Mouse (Mus musculus): ENCODE measurements around the gene Echdc3. TPM values are rescaled to one million over a fixed set of nuclear protein-coding genes. Genes with fewer than 3 reads are reported as not detected.
A peak's percentile ranks its signal among the peaks of the same experiment; 100 is the strongest.

The Echdc3 gene
- under 1 TPM; 0.67 to 0.97 TPM for total RNA-seq (2021)
- long read RNA-seq, experiment 1, result 0 reads
- long read RNA-seq, experiment 2, partial matches to known transcripts, result 1 of 2 reads
- long read RNA-seq, experiment 2, other reads (novel, unspliced or antisense), result 0 of 2 reads

DNA sequence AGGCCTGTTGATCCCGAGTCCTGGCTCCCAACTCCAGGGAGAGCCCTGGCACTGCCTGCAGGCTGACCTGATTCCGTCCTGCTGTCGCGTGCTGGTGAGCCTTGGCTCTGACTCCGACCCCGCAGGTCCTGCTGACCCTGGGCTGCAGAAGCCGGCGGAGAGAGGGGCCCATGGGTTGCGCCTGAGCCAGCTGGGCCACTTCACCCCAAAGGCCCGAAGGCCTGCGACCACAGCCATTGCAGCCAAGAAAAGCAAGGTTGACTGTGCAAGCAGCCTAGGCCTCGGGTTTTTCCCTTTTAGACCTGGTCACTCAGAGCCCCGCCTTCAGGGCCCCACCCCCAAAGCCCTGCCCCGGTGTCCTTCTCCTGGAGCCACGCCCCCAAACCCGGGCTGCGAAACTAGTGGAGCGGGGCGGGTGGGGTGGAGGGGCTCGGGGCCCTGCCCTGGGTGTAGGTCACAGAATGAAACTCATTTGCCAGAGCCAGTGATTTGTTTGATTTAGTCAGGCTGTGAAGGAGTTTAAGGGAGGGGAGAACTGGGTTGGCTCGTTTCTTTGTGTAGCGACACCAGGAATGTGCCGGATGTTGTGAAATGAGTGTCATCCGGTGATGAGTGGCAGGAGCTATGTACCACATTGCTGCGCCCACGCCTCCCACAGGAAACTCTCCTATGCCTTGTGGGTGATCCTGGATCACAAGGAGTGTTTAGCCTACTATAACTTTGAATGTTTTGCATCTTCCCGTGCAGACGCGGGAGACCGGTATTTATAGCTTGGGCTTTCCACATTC, at the start of gene Echdc3:
Gene Echdc3 (minus strand): TSS at position 310 of the 788 bp plus-strand sequence.
- peak; percentile 61 to 66 for DNase-seq (ENCODE audit: low spot score in 2 of 2)

DNA sequence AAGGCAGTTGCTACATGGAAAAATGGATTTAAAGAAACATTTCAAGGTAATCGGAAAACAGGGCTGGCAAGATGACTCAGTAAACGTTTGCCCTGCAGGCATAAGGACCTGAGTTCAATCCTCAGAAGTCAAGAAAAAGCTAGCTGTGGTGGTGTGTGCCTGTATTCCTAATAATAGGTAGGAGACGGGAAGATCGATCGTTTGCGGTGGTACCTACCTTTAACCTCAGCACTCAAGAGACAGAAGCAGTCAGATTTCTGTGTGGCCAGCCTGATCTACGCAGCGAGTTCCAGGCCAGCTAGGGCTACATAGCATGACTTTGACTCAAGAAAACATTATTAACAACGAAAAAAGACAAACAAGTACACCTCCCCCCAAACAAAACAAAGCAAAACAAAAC, 48.9 kb upstream of the Echdc3 start:
- DNase-seq (ENCODE audit: low spot score in 2 of 2), result no peak

DNA sequence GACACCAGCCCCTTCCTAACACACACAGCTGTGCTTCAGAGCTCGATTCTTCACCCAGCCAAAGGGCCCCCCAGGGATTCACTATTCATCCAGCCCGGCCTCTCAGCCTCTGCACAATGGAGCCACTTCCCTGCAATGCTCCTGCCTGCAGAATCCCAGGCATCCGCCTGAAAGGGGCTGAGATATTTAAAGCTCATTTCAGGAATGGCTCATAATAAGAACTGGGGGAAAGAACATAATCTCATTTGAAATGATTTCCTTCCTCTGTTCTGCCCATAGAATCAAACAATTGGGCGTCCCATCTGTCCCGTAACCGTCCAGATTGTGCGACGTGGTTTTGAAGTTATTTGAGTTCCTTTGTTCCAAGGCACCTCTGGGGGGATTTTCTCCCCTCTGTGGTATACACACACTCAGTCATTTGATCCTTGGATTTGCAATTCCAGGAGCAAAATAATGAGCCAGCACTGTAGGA, 48.4 kb upstream of the Echdc3 start:
- peak in 1 of 2 experiments; percentile 22 for DNase-seq (ENCODE audit: low spot score in 2 of 2)

DNA sequence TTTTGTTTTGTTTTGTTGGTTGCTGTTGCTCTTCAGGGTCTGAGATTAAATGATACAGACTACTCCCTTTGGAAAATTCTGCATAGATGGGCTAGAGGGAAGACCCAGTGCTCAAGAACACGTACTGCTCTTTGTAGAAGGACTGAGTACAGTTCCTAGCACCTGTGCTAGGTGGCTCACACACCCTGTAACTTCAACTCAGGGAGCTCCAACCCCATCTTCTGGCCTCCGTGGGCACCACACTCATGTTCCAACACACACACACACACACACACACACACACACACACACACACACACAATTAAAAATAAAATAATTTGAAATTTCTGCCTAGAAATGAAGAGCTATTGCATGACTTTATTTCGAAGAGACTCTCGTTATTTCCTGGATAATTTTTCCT, 47.8 kb upstream of the Echdc3 start:
- DNase-seq (ENCODE audit: low spot score in 2 of 2), result no peak

DNA sequence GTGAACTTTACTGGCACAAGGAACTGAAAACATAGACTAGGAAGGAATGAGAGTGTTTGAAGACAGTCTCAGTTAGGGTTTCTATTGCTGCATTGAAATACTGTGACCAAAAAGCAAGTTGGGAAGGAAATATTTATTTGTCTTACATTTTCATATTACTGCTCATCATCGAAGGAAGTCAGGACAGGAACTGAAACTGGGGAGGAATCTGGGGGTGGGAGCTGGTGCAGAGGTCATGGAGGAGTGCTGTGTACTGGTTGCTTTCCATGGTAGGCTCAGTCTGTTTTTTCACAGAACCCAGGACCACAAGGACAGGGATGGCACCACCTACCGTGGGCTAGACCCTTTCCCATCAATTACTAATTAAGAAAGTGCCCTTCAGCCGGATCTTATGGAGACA, 46.3 kb upstream of the Echdc3 start:
- no peak for DNase-seq (ENCODE audit: low spot score in 2 of 2)

DNA sequence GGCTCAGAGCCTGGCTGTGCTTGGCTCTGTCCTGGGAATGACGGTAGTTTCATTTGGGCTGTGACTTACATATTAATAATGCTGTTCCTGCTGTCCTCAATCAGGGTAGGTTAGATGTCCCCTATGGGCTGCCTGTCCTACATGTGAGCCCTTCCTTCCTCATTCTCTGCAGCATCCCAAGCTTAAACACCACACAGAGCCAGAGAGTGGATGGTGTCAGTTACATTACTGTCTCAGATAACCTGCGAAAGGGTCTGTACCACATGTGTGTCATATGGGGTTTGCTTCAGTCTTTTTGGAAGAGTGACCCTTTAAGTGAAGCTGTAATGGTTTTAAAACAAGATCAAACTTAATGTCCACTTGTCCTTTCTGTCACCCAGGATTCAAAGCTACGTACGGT, 45.2 kb upstream of the Echdc3 start:
- DNase-seq (ENCODE audit: low spot score in 2 of 2), result no peak

DNA sequence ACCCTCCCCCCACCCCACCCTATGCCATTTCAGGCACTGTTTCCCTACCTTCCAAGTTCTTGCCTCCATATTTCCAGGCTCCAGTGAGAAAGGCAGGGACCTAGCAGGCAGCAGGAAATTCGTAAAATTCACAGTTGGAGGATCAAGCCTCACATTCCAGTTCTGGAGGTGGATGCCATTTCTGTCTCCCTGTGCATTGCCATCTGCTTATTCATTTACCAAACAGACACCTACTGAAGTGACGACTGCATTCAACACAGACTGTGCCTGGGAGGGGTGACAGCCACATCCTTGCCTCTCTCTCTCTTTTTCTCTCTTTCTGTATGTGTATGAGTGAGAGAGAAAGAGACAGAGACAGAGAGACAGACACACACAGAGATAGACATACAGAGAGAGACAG, 44.3 kb upstream of the Echdc3 start:
- peak; percentile 36 to 83 for DNase-seq (ENCODE audit: low spot score in 2 of 2)

DNA sequence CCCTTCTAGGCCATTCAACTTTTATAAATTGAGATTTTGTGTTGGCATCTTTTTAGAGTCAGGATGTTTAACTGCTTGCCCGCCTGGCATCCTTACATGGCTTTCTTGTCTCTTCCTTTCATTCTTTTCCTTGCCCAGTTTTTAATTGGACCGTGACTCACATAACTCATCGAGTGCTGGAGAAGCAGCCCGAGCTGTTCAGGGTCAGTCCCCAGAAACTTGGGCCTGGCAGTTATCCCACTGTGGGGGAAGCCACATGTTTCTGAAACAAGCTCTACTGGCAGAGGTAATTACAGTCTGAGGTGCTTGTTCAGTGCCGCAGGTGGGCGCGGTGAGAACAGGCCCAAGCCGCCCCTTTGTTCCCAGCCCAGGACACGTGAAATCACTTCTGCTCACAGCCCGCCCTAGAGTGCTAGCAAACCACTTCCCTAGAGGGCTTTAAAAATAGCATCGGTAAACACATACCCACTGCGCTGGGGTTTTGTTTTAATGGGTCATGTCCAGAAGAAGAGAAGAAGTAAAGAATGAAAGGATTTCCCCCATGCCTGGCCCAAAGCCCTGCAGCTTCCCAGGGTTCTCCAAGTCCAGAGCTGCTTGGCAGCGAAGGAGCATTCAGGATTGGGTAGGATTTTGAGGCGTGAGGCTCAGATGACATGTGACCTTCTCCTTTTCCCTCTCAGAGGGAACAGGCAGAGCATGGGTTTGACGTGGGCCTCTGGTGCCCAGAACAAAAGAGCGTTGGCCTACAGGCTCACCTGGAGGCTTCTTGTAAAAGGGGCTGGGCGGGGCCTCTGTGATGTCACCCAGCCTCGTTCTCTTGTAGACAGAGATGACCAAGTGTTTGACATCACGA, 43.4 kb upstream of the Echdc3 start:
- DNase-seq (ENCODE audit: low spot score in 2 of 2), result peak; percentile 53 to 79

DNA sequence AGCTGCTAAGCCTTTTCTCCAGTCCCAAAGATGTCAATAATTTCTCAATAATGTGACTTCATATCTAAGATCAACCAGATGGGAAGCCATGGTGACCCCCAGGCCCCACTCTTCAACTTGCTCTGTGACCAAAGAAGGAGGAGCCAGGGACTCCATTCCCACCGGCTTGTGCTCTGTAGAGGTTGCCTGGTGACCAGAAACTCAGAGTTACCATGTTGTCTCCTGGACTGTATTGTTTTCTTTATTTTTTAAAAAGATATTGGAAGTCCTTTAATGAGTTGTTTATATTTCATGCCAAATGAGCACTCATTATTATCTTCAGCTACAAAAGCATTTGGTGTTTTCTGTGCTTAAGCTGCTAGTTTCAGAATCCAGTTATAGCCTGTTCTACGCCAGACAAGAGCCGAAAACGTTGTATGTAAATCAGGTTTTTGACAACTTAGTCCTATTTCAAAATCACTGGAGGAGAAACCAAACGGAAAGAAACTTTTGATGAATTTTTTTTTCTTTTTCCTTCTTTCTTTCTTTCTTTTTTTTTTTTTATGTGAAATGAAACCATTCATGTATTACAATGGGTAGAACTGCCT, 42.7 kb upstream of the Echdc3 start:
- DNase-seq (ENCODE audit: low spot score in 2 of 2), result peak in 1 of 2 experiments; percentile 29

DNA sequence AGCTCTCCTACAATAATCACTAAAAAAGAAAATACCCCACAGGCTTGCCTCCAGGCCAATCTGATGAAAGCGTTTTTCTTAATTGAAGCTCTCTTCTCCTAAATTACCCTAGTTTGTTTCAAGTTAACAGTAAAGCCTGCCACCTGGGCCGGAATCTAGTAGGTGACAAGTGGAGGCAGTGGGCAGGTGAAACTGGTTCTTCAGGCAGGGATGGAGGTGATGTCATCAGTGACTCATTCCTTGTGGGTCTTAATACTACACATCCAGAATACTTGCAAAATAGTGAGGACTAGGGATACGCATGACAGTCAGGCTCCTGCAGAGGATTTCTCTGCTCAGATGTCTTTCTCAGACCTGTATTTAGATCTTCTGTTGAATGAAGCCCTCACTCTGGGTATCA, 39.7 kb upstream of the Echdc3 start:
- no peak for DNase-seq (ENCODE audit: low spot score in 2 of 2)

DNA sequence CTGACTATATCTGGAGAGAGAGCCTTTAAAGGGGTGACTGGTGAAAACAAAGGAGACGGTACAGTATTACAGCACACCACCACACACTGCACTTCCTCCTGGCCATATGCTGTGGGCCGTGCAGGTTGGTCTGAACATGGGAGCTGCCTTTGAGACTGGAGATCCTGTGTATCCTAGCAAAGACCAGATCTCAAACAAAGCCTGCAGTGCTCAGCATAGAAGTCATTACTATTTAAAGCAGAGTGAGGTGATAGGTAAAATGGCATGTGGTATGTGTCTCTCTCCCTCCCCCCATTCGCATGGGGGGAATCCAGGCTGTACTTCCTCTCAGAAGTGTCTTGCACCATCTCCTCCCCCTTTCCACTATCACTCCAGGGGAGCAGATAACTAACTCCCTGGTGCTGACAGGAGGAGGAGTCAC, 38.3 kb upstream of the Echdc3 start:
- DNase-seq (ENCODE audit: low spot score in 2 of 2), result no peak

DNA sequence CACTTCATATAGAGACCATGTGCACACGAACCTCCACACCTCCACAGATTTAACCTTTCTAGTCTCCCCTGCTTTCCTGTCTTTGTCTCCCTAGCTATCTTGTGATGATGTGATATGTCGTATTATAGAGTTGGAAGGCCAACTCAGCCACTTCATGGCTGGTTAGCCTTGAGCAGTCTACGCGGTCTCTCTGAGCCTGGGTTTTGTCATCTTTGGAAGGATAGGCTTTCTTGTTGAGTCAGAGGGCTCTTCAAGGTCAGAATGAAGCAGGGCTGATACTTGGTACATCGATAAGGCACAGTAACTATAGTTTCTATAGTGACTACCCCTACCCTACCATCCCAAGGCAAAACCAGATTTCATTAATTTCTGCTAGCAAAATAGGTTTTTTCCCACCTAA, 28.6 kb upstream of the Echdc3 start:
- DNase-seq (ENCODE audit: low spot score in 2 of 2), result no peak

DNA sequence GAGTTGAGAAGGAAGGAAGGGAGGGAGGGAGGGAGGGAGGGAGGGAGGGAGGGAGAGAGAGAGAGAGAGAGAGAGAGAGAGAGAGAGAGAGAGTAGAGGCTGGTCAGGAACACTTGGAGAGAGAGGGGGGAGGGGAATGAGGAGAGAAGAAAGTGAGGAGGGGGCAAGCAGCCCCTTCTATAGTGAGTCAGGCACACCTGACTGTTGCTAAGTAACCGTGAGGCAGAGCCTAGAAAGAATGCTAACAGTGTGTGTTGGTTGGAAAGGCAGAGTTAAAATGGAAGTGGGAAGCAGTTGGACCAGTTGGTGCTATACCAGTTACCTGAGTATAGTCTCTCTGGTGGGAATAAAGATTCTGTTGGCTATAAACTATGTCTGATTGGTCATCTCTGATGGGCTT, 27.2 kb upstream of the Echdc3 start:
- no peak for DNase-seq (ENCODE audit: low spot score in 2 of 2)

DNA sequence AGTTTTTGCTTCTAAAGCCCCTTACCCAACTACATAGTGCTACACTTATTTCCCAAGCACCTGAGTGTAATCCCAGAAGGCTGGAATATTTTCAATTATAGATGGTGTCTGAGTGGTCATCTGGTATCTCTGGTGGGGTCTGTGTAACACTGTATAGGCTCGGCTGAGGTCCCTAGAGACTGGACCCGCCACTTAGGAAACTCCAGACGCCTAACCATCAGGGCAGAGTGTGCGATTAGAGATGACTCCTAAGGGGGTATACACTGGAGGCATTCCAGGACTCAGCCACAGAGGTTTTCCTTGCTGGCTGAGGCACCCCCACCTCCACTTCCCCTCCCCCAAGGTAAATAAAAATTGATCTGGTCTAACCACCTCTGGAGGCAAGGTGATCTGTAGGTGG, 26.5 kb upstream of the Echdc3 start:
- no peak for DNase-seq (ENCODE audit: low spot score in 2 of 2)

DNA sequence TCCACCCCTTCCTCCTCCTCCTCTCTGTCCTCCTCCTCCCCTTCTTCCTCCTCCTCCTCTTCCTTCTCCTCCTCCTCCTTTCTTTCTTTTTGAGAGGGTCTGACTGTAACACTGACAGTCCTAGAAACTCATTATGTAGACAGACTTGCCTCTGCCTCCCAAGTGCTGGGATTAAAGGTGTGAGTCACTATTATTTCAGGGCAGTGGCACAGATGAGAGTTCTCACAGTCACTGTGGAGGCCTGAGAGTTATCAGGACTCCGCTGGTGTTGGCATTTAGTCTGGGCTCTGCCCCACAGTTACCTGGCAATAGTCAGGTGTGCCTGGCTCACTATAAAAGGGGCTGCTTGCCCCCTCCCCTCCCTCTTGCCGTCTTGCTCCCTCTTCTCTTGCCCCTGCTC, 25.8 kb upstream of the Echdc3 start:
- no peak for DNase-seq (ENCODE audit: low spot score in 2 of 2)

DNA sequence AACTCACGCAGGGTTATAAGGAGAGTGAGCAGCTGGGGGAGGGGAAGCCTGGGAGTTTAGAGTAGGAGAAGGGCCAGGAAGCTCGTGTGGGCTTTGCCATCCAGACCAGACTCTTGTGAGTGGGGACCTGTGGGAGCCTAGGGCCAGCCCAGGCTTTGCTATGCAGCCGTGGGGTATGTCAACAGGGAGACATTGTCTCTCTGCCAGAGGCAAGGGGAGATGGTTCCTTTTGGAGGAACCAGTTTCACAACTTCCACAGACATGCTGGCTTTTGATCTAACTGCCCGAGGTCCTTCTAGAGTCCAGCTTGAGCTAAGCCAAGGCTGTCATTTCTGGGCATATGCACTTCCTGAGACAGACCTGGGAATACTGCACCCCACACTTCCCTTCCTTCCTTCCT, 25.4 kb upstream of the Echdc3 start:
- no peak for DNase-seq (ENCODE audit: low spot score in 2 of 2)

DNA sequence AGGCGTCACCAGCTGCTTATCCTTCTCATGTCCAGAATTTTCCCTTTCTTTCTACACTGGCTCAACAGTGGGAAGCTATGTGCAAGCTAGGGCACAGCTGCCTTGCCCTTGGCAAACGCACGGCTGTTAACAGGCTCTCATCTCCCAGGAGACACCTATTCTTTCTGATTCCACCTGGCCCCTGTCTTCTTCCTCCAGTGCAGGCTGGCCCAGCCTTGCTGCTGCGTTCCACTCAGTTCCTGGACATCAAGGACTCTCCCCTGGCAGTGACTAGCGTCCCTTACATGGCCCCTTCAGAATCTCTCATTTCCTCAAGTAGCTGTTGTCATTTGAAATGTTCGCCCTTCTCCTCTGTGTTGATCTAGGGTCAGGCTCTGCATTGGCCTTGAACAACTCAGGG, 20.5 kb upstream of the Echdc3 start:
- no peak for DNase-seq (ENCODE audit: low spot score in 2 of 2)

DNA sequence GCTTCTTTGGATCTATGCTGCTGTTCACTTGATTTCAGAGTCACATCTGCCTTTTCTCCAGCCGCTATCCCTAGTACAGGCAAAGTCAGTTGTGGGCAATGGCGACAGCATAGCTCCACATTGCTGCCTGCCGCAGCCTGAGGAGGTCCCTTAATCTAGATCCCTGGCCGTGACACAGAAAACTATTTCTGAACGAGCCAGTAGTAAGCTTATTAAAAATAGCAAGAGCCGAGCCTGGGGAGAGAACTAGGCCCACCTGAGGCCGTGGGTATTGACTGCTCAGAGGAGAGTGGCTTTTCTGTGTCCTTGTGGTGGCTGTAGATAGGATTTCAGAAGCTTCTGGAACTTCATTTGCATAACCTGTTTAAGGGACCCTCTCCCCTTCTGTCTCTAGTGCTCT, 19.9 kb upstream of the Echdc3 start:
- no peak for DNase-seq (ENCODE audit: low spot score in 2 of 2)

DNA sequence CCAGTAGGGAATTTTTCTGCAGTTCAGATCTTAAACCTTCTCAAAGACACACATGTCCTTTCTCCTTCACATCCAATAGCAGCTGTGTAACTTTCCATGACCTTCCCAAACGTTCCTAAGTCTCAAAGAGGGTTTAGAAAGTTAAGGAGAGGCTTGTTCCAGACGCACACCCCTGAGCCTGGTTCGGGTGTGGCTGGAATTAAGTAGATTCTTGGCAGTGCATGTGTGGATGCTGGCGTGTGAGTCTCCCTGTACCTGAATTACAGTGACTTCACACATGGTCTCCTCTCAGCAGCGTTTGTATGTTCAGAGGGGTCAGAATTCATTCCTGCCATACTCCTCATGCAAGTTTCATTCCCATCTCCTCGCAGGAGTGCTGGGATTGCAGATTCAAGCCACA, 18.0 kb upstream of the Echdc3 start:
- no peak for DNase-seq (ENCODE audit: low spot score in 2 of 2)

DNA sequence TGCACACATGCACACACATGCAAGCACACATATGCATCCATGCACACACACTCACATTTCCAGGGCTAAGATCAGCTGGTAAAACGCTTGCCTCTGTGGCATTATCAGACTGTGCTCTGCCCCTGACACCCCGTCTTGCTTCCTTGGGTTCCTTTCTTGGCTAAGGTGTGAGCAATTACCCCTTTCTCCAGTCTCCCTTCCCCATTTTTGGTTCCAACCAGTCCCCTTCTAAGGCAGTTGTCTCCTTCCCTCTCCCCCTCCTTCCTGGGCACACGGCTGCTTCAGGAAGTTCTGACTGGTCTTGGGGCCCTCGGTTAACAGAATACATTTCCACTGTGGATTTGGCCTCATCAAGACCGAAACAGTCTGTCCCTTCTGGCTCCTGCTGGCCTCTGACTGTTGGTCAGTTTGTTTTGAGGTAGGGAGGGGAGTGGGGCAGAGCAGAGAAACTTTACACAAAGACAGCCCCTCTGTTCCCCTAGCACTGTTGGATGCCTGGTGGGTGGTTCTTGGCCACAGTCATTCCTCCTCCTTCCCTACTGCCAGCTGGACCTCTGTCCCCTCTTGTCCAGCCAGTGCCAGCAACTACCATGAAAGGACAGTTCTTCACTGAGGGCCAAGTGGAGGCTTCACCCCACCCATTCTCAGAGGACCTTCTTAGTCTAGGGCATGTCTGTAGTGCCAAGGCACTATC, 16.9 kb upstream of the Echdc3 start:
- peak in 1 of 2 experiments; percentile 61 for DNase-seq (ENCODE audit: low spot score in 2 of 2)

DNA sequence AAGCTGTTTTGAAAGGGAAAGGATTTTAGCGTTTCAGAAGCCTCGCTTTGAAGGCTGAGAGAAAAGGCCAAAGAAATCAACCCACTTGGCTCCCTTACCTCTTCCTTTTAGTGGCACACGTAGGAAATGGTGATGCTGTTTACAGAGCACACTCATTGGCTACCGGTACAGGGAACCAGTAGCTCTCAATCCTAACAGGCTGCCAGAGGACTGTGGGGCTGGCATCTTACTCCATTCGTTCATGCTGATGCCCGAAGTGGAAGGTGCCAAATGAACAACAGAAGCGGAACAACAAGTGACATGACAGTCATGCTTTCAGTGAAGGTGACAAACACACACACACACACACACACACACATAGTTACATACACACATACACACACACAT, 14.2 kb upstream of the Echdc3 start:
- peak in 1 of 2 experiments; percentile 53 for DNase-seq (ENCODE audit: low spot score in 2 of 2)
